Mouse (Mus musculus): ENCODE results near the gene Qpctl. TPM values are rescaled to one million over a fixed set of nuclear protein-coding genes. Genes with fewer than 3 reads are reported as not detected.

Gene Qpctl
- total and polyA plus RNA-seq, 3 experiments, result 3.1 to 6.5 TPM; not detected in 1

DNA sequence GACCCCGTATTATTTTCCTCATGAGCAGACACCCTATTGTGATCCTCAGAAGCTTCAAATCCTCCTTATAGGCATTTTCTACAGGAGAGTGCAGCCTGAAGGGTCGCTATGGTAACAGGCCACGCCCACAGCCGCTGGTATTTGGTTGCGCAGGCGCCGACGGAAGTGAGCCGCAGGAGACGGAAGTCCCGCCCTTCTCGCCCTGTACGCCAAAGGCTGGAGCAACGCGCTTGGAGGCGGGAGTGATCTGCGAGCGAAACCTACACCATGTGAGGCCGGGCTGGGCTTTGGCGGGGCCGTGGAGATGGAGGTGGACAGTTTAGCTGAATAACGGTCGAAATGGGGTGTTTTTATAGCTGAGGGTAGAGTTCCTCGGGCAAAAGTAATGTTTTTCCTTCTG, 535 bp upstream of the Qpctl start, which contains the start of gene Snrpd2 (continued):
- TF ChIP-seq NRF1 (IDR thresholded peaks at IDR 0.05; ENCODE audit: insufficient read depth, low read depth, low read length, poor library complexity, severe bottlenecking) (peak; percentile 90), JUND (IDR thresholded peaks at IDR 0.05; ENCODE audit: low read depth, low read length) (no peak), ELF1 (IDR thresholded peaks at IDR 0.05; ENCODE audit: low read depth, low read length) (peak; percentile 73), RCOR1 (IDR thresholded peaks at IDR 0.05; ENCODE audit: low read depth, low read length) (no peak), USF1 (IDR thresholded peaks at IDR 0.05; ENCODE audit: low read depth, low read length) (0 out of 2 replicates have a peak, but pooled peaks have one; percentile 44), SIN3A (IDR thresholded peaks at IDR 0.05; ENCODE audit: low read length) (peak; percentile 87), ZMIZ1 (IDR thresholded peaks at IDR 0.05; ENCODE audit: low read depth, low read length) (peak; percentile 68), KAT2A (conservative IDR thresholded peaks at IDR 0.05; ENCODE audit: low read depth, low read length) (peak; percentile 18; the same call in 1 of the 2 replicates), CHD1 (IDR thresholded peaks at IDR 0.05; ENCODE audit: low read depth, low read length) (no peak), TCF12 (IDR thresholded peaks at IDR 0.05; ENCODE audit: low read depth, low read length) (peak; percentile 52; the same call in 1 of the 2 replicates), UBTF (IDR thresholded peaks at IDR 0.05; ENCODE audit: borderline replicate concordance, insufficient read depth, low read depth, low read length) (no peak), MAX (IDR thresholded peaks at IDR 0.05; ENCODE audit: low read length) (peak; percentile 89), ZKSCAN1 (IDR thresholded peaks at IDR 0.05; ENCODE audit: low read depth, low read length) (no peak), CTCF (IDR thresholded peaks at IDR 0.05 in 2 of 3, conservative IDR thresholded peaks at IDR 0.05 in 1 of 3; ENCODE audit: control insufficient read depth in 1 of 3, insufficient read depth in 1 of 3, low read depth in 2 of 3, low read length in 3 of 3, poor library complexity in 1 of 3, severe bottlenecking in 1 of 3) (no peak), MAZ (IDR thresholded peaks at IDR 0.05; ENCODE audit: low read depth, low read length) (no peak)

DNA sequence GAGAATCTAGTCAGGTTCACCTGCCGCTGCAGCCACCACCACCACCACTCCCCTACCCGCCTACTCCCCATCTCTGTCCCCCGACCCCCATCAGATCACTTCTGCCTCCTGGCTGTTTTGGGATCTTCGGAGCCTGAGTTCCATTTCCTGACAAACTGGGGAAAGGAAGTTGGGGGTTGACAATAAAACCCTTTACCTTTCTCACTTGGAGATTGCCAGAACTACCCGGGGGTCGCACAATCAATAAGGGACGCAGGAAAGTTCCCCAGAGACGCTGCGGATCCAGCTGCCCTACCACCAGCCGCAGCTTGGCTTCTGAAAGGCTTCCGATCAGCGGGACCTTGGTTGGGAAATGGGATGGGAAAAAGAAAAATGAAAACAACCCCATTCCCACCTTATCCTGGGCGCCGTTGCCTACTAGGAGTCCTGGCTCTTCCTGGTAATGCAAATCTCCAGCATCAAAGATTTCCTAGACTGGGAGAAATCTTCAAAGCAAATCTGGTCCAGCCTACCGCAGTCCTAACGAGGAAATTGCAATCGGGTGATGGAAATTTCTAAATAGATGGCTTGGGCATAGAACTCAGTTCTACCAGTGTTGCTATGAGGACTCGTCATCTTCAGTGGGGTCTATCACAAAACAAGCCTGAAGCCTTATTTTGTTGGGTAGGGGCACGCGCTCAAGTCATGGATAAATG, 764 bp downstream of the Qpctl start:
- no peak for DNase-seq (ENCODE audit: low read depth, low spot score)
- peaks cover 14% of the 10 kb centered on the region for H3K79me2 ChIP-seq (ENCODE audit: control insufficient read depth, insufficient read depth, low read length, poor library complexity)

More for the DNA sequence above, 764 bp downstream of the Qpctl start:
- H3K9me3 ChIP-seq (replicated peaks; ENCODE audit: insufficient read depth, low read length), result no peaks in the 10 kb centered on the region
- H3K4me1 ChIP-seq (ENCODE audit: control insufficient read depth in 1 of 2, insufficient read depth in 2 of 2, low read length in 2 of 2), result peaks cover 4 to 17% of the 10 kb centered on the region in 2 experiments; a peak in 3 of 4 replicates
- H3K9ac ChIP-seq (ENCODE audit: control insufficient read depth, low read depth, low read length, poor library complexity, severe bottlenecking), result peak overlapping the region; percentile 85
- H3K27me3 ChIP-seq (ENCODE audit: control insufficient read depth in 1 of 2, insufficient read depth in 2 of 2, low read length in 2 of 2), result no peaks in the 10 kb centered on the region
- H3K4me3 ChIP-seq (ENCODE audit: control insufficient read depth in 1 of 2, insufficient read depth in 1 of 2, low read depth in 2 of 2, low read length in 2 of 2), result peak overlapping the region; percentile 71 to 89
- TF ChIP-seq GABPA (IDR thresholded peaks at IDR 0.05; ENCODE audit: low read depth, low read length) (no peak), E2F4 (IDR thresholded peaks at IDR 0.05; ENCODE audit: borderline replicate concordance, low read depth, low read length) (0 out of 2 replicates have a peak, but pooled peaks have one; percentile 7), GATA1 (IDR thresholded peaks at IDR 0.05; ENCODE audit: low read depth, low read length) (peak; percentile 55; the same call in 1 of the 2 replicates), CHD2 (IDR thresholded peaks at IDR 0.05; ENCODE audit: low read length) (no peak), EP300 (IDR thresholded peaks at IDR 0.05; ENCODE audit: low read depth in 1 of 2, low read length in 2 of 2) (peak in 1 of 2 experiments; percentile 27; a peak in 1 of 4 replicates), ETS1 (IDR thresholded peaks at IDR 0.05; ENCODE audit: low read depth, low read length) (no peak)
- H3K27ac ChIP-seq (ENCODE audit: control insufficient read depth, low read depth, low read length), result peak overlapping the region; percentile 94
- H3K36me3 ChIP-seq (ENCODE audit: control insufficient read depth in 1 of 2, insufficient read depth in 2 of 2, low read length in 2 of 2), result peaks cover 0 to 6% of the 10 kb centered on the region in 2 experiments; a peak in 2 of 4 replicates
